20 mouse cellular contexts compared by ENCODE assay signal in genomic region chr16:5817166-5817565, GRCm38 (mm10).
DNase-seq lines count a peak whose midpoint lies in the region; TF ChIP-seq lines count a peak whose summit lies in the region.
"Had no signal": no experiment of that assay in that cellular context is flagged by ENCODE, and none has a peak within 500 bp of the region (broad histone marks: within the 10 kb centered on the region; RNA-seq: fewer than 3 reads in every experiment).

No protein-coding gene starts in this region.

- intact Hi-C loops in heart, postnatal 10 days (cut with DNase I) = no loop called here

- H3K36me3 ChIP-seq in ES-Bruce4 (ENCODE audit: control insufficient read depth, insufficient read depth, low read length, poor library complexity, severe bottlenecking) = no peaks in the 10 kb centered on the region
- H3K36me3 ChIP-seq: embryonic facial prominence, embryonic 15.5 days; forebrain, embryonic 10.5 days; heart, embryonic 15.5 days; hindbrain, embryonic 10.5 days; hindbrain, embryonic 15.5 days had no signal

- no peak for TF ChIP-seq CTCF in ES-Bruce4 (IDR thresholded peaks at IDR 0.05; ENCODE audit: low read depth, low read length)
- TF ChIP-seq CTCF in brain, embryonic 14.5 days (IDR thresholded peaks at IDR 0.05; ENCODE audit: borderline replicate concordance, extremely low read depth, insufficient read depth, insufficient read length) = no peak

- no peaks in the 10 kb centered on the region for H3K27me3 ChIP-seq in ES-Bruce4 (ENCODE audit: control insufficient read depth, insufficient read depth, low read length, poor library complexity, severe bottlenecking)
- H3K27me3 ChIP-seq: embryonic facial prominence, embryonic 15.5 days; heart, embryonic 15.5 days; hindbrain, embryonic 15.5 days; Patski had no signal

- no peak overlapping the region for H3K4me3 ChIP-seq in ES-Bruce4 (ENCODE audit: low read depth, low read length)
- H3K4me3 ChIP-seq: embryonic facial prominence, embryonic 15.5 days; erythroblast, embryonic 14.5 days; forebrain, embryonic 10.5 days; heart, adult 2 months; heart, embryonic 15.5 days; hindbrain, embryonic 10.5 days; hindbrain, embryonic 15.5 days had no signal

- no peak for TF ChIP-seq EP300 in ES-Bruce4 (IDR thresholded peaks at IDR 0.05; ENCODE audit: insufficient read depth, low read depth, low read length)

- H3K27ac ChIP-seq in ES-Bruce4 (ENCODE audit: insufficient read depth, low read length) = peak overlapping the region; percentile 51; the same call in 1 of the 2 replicates
- H3K27ac ChIP-seq: embryonic facial prominence, embryonic 15.5 days; forebrain, embryonic 10.5 days; heart, adult 2 months; heart, embryonic 15.5 days; hindbrain, embryonic 10.5 days; hindbrain, embryonic 15.5 days had no signal

- no peaks in the 10 kb centered on the region for H3K9me3 ChIP-seq in ES-Bruce4 (replicated peaks; ENCODE audit: control insufficient read depth, insufficient read depth, low read length, poor library complexity, severe bottlenecking)
- H3K9me3 ChIP-seq: embryonic facial prominence, embryonic 15.5 days; forebrain, embryonic 10.5 days; heart, embryonic 15.5 days; hindbrain, embryonic 10.5 days; hindbrain, embryonic 15.5 days had no signal

- H3K9ac ChIP-seq in ES-Bruce4 (ENCODE audit: low read depth, poor library complexity, severe bottlenecking) = no peak overlapping the region
- H3K9ac ChIP-seq: embryonic facial prominence, embryonic 15.5 days; heart, embryonic 15.5 days; hindbrain, embryonic 15.5 days had no signal

- no peak for TF ChIP-seq POLR2A in ES-Bruce4 (IDR thresholded peaks at IDR 0.05; ENCODE audit: insufficient read depth, low read length)
- TF ChIP-seq POLR2A in brain, embryonic 14.5 days (IDR thresholded peaks at IDR 0.05; ENCODE audit: borderline replicate concordance, extremely low read depth, insufficient read depth, insufficient read length, poor library complexity, severe bottlenecking) = no peak

- peak; percentile 24 for DNase-seq in heart, adult 11 months
- DNase-seq in heart, postnatal 10 days = no peak
- peak; percentile 18 for DNase-seq in ES-CJ7 (ENCODE audit: low read depth, low spot score)
- peak; percentile 67 for DNase-seq in brain, embryonic 14.5 days (ENCODE audit: low read depth)
- no peak for DNase-seq in kidney, adult 8-10 months
- DNase-seq: adrenal gland, adult 8-10 months; adrenal gland, postnatal 36 days; cerebellum, adult 11 months; cerebellum, adult 8-10 months; cerebellum, postnatal 14 days; gastrocnemius, postnatal 10 days; heart, adult 2 months had no signal

- H3K4me1 ChIP-seq in ES-Bruce4 (ENCODE audit: control insufficient read depth, insufficient read depth, low read length) = peaks cover 1% of the 10 kb centered on the region
- H3K4me1 ChIP-seq: embryonic facial prominence, embryonic 15.5 days; heart, embryonic 15.5 days had no signal

Comparison
In these comparisons a context has a peak if more than half of its experiments do, and no peak if none do; other contexts are left out.
1. DNase-seq: peak in heart, adult 11 months (single experiment), ES-CJ7 (single experiment) and brain, embryonic 14.5 days (single experiment); none in heart, postnatal 10 days (0 of 2) and kidney, adult 8-10 months (0 of 2).